Mouse (Mus musculus) liver, adult 2 months (tissue): ENCODE results near the gene Hps6. TPM values are rescaled to one million over a fixed set of nuclear protein-coding genes. Genes with fewer than 3 reads are reported as not detected.

Experiments used
- DNase-seq: peaks from one replicate; pipeline ENCODE4 v3.0.0-alpha.2; 2011; ENCODE audit warnings: low read depth, low spot score; ENCODE audit errors: extremely low read depth
- H3K27ac ChIP-seq: fragments of 200-500 bp; replicated peaks from 2 replicates; pipeline ENCODE4 v1.5.1; 2012; ENCODE audit warnings: low read depth, mild to moderate bottlenecking, control low read depth, inconsistent platforms, low read length; ENCODE audit not compliant: insufficient read depth
- H3K27me3 ChIP-seq: fragments of 200-500 bp; 2 replicates; pipeline ENCODE4 v1.6.1; 2012; ENCODE audit warnings: mild to moderate bottlenecking, moderate library complexity, low read length, inconsistent platforms; ENCODE audit not compliant: control insufficient read depth, insufficient read depth
- H3K36me3 ChIP-seq: fragments of 200-500 bp; 2 replicates; pipeline ENCODE4 v1.6.1; 2012; ENCODE audit warnings: low read length, inconsistent platforms; ENCODE audit not compliant: control insufficient read depth, insufficient read depth
- H3K4me1 ChIP-seq: fragments of 200-500 bp; 2 replicates; pipeline ENCODE4 v1.6.1; 2011; ENCODE audit warnings: low read length; ENCODE audit not compliant: control insufficient read depth, insufficient read depth
- H3K4me3 ChIP-seq: fragments of 200-500 bp; 2 replicates; pipeline ENCODE4 v1.5.1; 2011; ENCODE audit warnings: low read depth, mild to moderate bottlenecking, control low read depth, low read length, moderate library complexity; ENCODE audit not compliant: insufficient read depth
- H3K79me2 ChIP-seq: fragments of 200-500 bp; 2 replicates; pipeline ENCODE4 v1.6.1; 2012; ENCODE audit warnings: inconsistent platforms, mild to moderate bottlenecking, low read length, moderate library complexity; ENCODE audit not compliant: control insufficient read depth, insufficient read depth
- H3K9ac ChIP-seq: fragments of 200-500 bp; 2 replicates; pipeline ENCODE4 v1.6.1; 2012; ENCODE audit warnings: low read depth, mild to moderate bottlenecking, control low read depth, inconsistent platforms, low read length
- CTCF ChIP-seq: fragments of 200-500 bp; IDR thresholded peaks from 2 replicates; pipeline ENCODE4 v1.5.1; 2011; ENCODE audit warnings: low read depth, low read length, control low read depth
- POLR2A ChIP-seq: fragments of 200-500 bp; IDR thresholded peaks from 2 replicates; pipeline ENCODE4 v1.6.1; 2011; ENCODE audit warnings: low read length, control low read depth; ENCODE audit not compliant: insufficient read depth; ENCODE audit errors: extremely low read depth
- WGBS: fragments of 180-500 bp; shearing (Covaris S2); methylation state at CpG from one replicate; pipeline ENCODE4 v1.1.7; 2018; 5-methylcytosine and 5-hydroxymethylcytosine counted together
- polyA plus RNA-seq: library from polyadenylated mRNA; depleted of rRNA; stranded (reverse); fragments of >200 nt; gene quantifications from 2 replicates; pipeline ENCODE4 v1.2.3, GENCODE M21; 2012
- total RNA-seq: library from RNA; depleted of rRNA; stranded (reverse); fragments of >200 nt; gene quantifications from 2 replicates; pipeline ENCODE4 v1.2.3, GENCODE M21; 2014

Hps6 gene
- total and polyA plus RNA-seq, 2 experiments = 2.3 to 3.2 TPM

GRCm38 (mm10) chr19:46026567-46026966 lies 23.3 kb downstream of the Hps6 start:
- no peak for DNase-seq
- Histone ChIP-seq H3K36me3 (no peaks in the 10 kb centered on the region), H3K27me3 (no peaks in the 10 kb centered on the region), H3K27ac (no peak overlapping the region), H3K79me2 (no peaks in the 10 kb centered on the region), H3K4me3 (no peak overlapping the region), H3K9ac (no peak overlapping the region), H3K4me1 (peaks cover 9% of the 10 kb centered on the region)
- TF ChIP-seq CTCF (no peak), POLR2A (no peak)
- WGBS = 26% methylated on average over 8 of the region's 8 CpGs

- H3K4me1 ChIP-seq = peaks cover 14% of the 10 kb centered on the region
- H3K9ac ChIP-seq = no peak overlapping the region
- H3K4me3 ChIP-seq = no peak overlapping the region
- TF ChIP-seq POLR2A (no peak), CTCF (peak; percentile 22; the same call in 1 of the 2 replicates)
- H3K27ac ChIP-seq = no peak overlapping the region
- peaks cover 4% of the 10 kb centered on the region; the same call in 1 of the 2 replicates for H3K36me3 ChIP-seq
- DNase-seq = no peak
- WGBS = 83% methylated on average over 11 of the region's 11 CpGs
- no peaks in the 10 kb centered on the region for H3K79me2 ChIP-seq
- no peaks in the 10 kb centered on the region for H3K27me3 ChIP-seq
Measured at GRCm38 (mm10) chr19:46028747-46029320, 25.5 kb downstream of the Hps6 start.

GRCm38 (mm10) chr19:46029652-46030051 lies 26.3 kb downstream of the Hps6 start:
- Histone ChIP-seq H3K4me1 (peaks cover 14% of the 10 kb centered on the region), H3K27me3 (no peaks in the 10 kb centered on the region), H3K4me3 (no peak overlapping the region), H3K27ac (peak overlapping the region; percentile 65), H3K9ac (no peak overlapping the region), H3K79me2 (no peaks in the 10 kb centered on the region), H3K36me3 (peaks cover 8% of the 10 kb centered on the region)
- TF ChIP-seq CTCF (no peak), POLR2A (no peak)
- WGBS = 24% methylated on average over 1 of the region's 1 CpGs
- DNase-seq = peak; percentile 76

GRCm38 (mm10) chr19:46030196-46030983 lies 27.1 kb downstream of the Hps6 start:
- H3K9ac ChIP-seq = no peak overlapping the region
- peaks cover 14% of the 10 kb centered on the region for H3K4me1 ChIP-seq
- no peaks in the 10 kb centered on the region for H3K79me2 ChIP-seq
- 95% methylated on average over 10 of the region's 10 CpGs for WGBS
- peaks cover 12% of the 10 kb centered on the region for H3K36me3 ChIP-seq
- TF ChIP-seq POLR2A (no peak), CTCF (no peak)
- H3K27me3 ChIP-seq = no peaks in the 10 kb centered on the region
- no peak overlapping the region for H3K4me3 ChIP-seq
- DNase-seq = no peak
- peak overlapping the region; percentile 65 for H3K27ac ChIP-seq

GRCm38 (mm10) chr19:46031689-46032432 lies 28.6 kb downstream of the Hps6 start:
- TF ChIP-seq CTCF (no peak), POLR2A (no peak)
- Histone ChIP-seq H3K4me1 (peaks cover 12% of the 10 kb centered on the region), H3K79me2 (no peaks in the 10 kb centered on the region), H3K9ac (no peak overlapping the region), H3K27ac (peak overlapping the region; percentile 31; the same call in 1 of the 2 replicates), H3K4me3 (no peak overlapping the region), H3K27me3 (no peaks in the 10 kb centered on the region), H3K36me3 (peaks cover 17% of the 10 kb centered on the region)
- WGBS = 45% methylated on average over 9 of the region's 9 CpGs
- peak; percentile 39 for DNase-seq
